Mouse (Mus musculus) adrenal gland, adult 8-10 months (tissue): ENCODE measurements around the gene Akap8l. TPM values are rescaled to one million over a fixed set of nuclear protein-coding genes. Genes with fewer than 3 reads are reported as not detected.

Source experiments
- DNase-seq: peaks from one replicate; pipeline ENCODE4 v3.0.0; 2022
- microRNA-seq, 2 experiments: library from miRNA; unstranded; fragments of <30 nt; microRNA quantifications; one replicate each; pipeline ENCODE4 v1.2.0; 2022
- total RNA-seq, 4 experiments: library from RNA; stranded (reverse); gene quantifications; 2 replicates each; pipeline ENCODE4 v1.2.4; 2022

Gene Akap8l
- total RNA-seq, 4 experiments from 2014 or later: 105 to 275 (median 189) TPM

- no peak for DNase-seq
Observed at GRCm38 (mm10) chr17:32317032-32317431, 33.4 kb downstream of the Akap8l start.

DNA sequence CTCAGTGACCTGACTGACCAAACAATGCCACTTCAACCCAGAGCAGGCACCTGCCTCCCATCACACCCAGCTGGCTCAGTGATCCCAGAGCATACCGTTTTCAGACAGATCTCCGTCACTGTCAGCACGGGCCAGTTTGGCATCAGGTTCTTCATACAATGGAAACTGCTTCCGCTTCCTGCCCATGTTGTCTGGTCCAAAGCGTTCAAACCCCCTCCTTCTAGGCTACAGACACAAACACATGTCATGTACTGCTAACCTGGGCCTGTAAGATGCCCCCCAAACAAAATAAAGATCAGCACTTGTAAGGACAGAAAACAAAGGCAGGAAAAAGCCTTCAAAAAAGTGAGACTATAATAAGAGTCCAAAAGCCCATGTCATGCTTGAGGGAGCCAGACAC lies 34.8 kb downstream of the Akap8l start:
- no peak for DNase-seq

GRCm38 (mm10) chr17:32313892-32314291 lies 36.5 kb downstream of the Akap8l start:
- DNase-seq: no peak

DNA sequence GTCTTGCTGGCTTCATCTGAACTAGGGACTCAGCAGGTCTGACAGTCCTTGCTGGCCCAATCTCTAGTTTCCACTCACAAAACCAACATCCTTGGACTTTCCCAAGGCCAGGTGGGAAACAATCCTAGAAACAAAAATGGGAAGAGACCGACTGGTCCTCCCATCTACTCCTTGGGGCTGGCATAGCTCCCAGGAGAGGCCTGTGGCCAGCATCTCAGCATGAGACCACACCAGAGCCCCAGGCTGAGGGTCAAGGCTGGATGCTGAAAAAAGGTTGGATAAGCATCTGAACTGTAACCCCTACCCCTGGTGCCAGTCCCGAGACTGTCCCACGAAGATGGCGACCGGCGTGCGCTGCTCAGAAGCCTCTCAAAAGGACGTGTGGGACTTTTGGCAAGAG lies 37.6 kb downstream of the Akap8l start:
- DNase-seq: no peak

DNA sequence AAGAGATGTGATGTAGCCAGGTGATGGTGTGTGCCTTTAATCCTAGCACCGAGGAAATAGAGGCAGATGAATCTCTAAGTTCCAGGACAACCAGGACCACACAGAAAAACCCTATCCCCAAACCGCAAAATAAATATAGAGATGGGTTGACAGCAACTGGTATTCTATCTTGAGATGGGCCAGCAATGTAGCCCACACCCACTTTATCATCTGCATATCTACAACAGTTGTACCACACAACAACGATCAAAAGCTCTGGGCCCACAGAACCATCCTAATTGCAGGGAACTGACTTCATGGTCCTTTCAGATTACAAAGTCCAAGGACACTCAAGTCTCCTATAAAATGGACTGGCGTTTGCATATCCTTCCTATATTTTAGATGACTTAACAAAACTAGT lies 42.4 kb downstream of the Akap8l start:
- DNase-seq: no peak

DNA sequence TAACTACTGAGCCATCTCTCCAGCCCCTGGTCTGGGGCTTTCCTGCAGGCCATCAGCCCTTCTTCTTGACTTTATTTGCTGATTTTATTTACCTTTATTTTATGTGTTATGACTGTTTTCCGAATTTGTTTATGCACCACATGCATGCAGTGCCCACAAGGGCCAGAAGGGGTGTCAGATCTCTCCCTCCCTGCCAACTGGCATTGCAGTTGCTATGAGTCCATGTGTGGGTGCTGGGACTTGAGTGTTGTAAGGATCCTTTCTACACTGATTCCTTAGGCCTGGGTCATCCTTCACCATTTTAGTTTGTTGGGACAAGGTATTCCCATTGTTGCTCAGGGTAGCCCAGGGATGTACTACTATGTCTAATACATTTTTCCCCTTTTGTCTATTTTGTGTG lies 52.3 kb downstream of the Akap8l start:
- DNase-seq: no peak

- DNase-seq: no peak
Observed at GRCm38 (mm10) chr17:32295901-32296300, 54.5 kb downstream of the Akap8l start.

DNA sequence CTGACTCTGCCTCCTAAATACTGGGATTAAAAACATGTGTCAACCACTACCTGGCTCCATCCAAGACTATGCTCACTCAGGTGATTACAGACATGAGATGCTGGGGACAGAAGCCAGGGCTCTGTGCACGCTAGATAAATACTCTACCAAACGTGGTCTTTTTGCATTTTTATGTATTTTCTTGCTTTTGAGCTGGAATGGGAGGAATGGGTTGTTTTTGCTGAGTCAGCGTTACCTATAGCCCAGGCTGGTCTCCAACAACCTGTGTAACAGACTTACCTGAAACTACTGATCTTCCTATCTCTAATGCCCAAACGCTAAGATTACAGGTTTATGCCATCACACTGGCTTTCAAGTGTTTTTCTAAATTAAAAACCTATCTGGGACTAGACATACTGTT lies 55.2 kb downstream of the Akap8l start:
- no peak for DNase-seq

DNA sequence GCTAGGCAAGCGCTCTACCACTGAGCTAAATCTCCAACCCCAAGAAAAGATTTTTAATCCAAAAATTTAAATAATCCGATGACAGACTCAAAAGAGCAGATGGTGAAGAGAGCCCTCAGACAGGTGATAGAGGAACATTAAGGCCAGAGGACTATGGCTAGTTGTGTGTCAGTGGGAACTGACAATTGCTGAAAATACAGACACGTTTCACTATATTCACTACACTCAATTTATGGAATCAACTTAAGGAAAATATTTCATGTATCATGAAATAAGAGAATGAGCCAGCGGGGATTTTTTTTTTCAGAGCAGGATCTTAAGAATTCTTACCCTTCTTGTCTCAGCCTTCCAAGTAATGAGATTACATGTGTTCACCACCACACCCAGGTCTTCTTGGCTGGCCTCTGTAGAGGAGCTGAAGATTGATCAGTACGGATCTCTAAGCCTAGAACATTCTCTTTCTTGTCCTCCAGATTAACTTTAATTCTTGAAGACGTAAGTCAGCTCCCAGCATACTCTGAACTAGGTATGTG lies 65.2 kb downstream of the Akap8l start:
- DNase-seq: no peak

GRCm38 (mm10) chr17:32284262-32285137 lies 65.9 kb downstream of the Akap8l start, which contains the start of gene Brd4:
Brd4 (minus strand) TSS chr17:32284722.
- DNase-seq: peak; percentile 86

- peak; percentile 42 for DNase-seq
Observed at GRCm38 (mm10) chr17:32283771-32284221, 66.6 kb downstream of the Akap8l start.

DNA sequence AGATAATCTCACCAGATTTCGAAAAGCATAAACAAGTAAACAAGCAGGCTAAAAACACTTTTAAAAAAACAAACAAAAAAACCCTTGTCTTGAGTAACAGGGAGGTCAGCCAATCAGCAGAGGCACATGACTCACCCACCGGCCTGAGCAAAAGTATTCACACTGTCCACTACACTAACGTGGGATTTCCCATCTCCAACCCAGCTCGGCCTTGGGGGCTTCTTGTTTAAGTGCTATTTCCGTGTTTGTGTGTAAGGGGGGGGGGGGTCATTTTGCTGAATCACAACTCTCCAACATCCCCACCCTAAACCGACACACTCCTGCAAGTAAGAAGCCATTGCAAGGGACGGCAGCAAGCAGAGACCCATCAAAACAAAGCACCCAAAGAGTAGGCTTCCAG lies 67.1 kb downstream of the Akap8l start:
- peak; percentile 55 for DNase-seq

DNA sequence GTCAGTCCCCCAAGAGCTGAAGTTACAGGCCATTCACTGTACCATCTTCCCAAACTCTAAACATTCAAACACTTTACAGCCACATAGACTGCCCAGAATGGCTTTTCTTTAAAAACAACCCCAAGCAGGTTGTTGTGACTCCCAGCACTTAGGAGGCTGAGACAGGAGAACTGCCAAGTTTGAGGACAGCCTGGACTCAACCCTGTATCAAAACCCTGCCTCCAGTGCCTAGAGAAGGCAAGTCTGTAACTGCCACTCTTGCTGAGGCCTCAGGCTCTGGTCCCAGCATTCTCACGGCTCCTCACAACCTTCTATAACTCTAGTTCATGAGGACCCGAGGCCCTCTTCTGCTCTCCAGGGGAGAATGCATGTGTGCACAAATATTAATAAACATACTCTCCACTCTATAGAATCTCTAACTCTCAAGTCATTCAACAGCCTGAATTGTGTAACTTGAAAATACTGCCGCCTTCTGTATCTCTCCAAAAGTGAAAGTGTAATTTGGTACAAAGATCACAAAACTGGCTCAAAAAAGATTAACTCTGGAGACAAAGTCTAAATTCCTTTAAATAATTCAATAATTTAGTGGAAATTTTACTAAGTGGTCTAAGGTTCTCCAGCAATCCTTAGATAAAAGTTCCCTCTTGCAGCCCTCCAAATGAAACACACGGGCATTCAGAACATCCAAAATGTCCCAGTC lies 68.6 kb downstream of the Akap8l start:
- DNase-seq: no peak

DNA sequence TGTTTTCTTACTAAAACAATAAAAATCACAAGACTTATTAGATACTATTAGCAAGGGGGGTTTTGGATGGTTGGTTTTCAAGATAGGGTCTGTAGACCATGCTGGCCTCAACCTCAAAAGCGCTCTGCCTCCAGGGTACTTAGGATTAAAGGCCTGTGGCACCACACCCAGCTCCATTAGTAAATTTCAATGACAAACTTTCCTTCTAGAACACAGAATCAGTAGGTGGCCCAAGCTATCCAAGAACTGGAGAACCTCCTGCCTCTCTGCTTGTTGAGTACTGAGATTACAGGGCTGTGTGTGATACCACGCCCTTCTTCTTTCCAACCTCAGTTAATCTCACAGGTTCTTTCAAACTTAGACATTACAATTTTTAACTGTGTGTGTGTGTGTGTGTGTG lies 69.3 kb downstream of the Akap8l start:
- no peak for DNase-seq

DNA sequence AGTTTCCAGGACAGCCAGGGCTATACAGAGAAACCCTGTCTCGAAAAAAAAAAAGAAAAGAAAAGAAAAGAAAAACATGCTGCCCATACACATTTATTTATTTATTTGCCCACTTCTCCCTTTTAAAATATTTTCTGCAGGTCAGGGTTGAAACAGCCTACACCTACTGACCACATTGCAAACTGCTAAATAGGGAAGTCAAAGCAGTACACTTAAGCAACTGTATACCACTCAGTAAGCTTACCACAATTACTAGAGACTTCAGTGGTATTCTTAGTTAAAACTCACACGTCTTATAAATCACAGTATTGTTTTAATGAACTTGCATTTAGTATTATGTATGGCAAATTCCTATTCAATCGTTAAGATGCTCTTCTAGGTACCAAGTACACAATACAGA lies 69.8 kb downstream of the Akap8l start:
- DNase-seq: no peak

- DNase-seq: no peak
Observed at GRCm38 (mm10) chr17:32277201-32277600, 73.2 kb downstream of the Akap8l start.

DNA sequence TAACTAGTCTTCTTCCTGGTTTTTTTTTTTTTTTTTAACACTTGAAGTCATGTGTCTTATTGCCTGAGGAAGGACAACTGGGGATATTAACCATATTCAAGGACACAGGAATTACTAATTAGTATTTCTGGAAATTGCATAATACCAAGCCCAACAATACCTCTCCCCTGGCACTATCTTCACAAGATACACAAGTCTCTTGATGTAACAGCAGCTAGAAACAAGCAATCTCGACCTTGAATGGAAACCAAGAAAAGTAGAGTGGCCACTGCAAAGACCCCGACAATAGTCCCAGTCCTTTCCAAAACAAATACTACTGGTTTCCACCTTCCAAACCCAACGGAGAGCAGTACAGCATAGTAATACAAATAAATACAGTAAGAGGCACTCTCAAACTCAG lies 74.8 kb downstream of the Akap8l start:
- DNase-seq: no peak

Small RNA genes within 50 kb of the gene (microRNA-seq; reads per million reads assigned to microRNA genes)
- gene Gm22201: 0 reads per million in 2 experiments

Other genes starting within 250 kb of the Akap8l start
- 10 to 100 TPM in 1 of 4 experiments, 1 to 10 TPM in 3; 5.7 to 10.7 (median 7.3) TPM for gene Notch3, start 183.8 kb downstream of the Akap8l start, total RNA-seq
- under 1 TPM; 0.13 to 0.43 (median 0.31) TPM for gene Ephx3, start 161.1 kb downstream of the Akap8l start, total RNA-seq
- gene Brd4, start 65.9 kb downstream of the Akap8l start, total RNA-seq: 100 to 1,000 TPM in 3 of 4 experiments, 10 to 100 TPM in 1; 95.4 to 135 (median 109) TPM
- 100 to 1,000 TPM in 2 of 4 experiments, 10 to 100 TPM in 2; 60.5 to 149 (median 103) TPM for gene Akap8, start 29.4 kb downstream of the Akap8l start, total RNA-seq
- gene Wiz, start 38.8 kb upstream of the Akap8l start, total RNA-seq: 10 to 100 TPM; 45.4 to 81.3 (median 58.8) TPM
- gene Rasal3, start 53.0 kb upstream of the Akap8l start, total RNA-seq: 1 to 10 TPM; 2.2 to 4.0 (median 2.5) TPM
- under 1 TPM; 0.11 to 0.62 (median 0.34) TPM for gene Pglyrp2, start 73.6 kb upstream of the Akap8l start, total RNA-seq
- gene Cyp4f39, start 102.1 kb upstream of the Akap8l start, total RNA-seq: not detected
- 10 to 100 TPM; 11.1 to 32.1 (median 21.6) TPM for gene Cyp4f17, start 155.4 kb upstream of the Akap8l start, total RNA-seq
- 10 to 100 TPM; 12.0 to 28.8 (median 19.9) TPM for gene Cyp4f16, start 186.0 kb upstream of the Akap8l start, total RNA-seq